Mouse (Mus musculus): ENCODE measurements around the gene Cdh4. TPM values are rescaled to one million over a fixed set of nuclear protein-coding genes. Genes with fewer than 3 reads are reported as not detected.

Gene Cdh4
- polyA plus RNA-seq, 1 experiment from 2014 or later = 1.1 TPM

GRCm38 (mm10) chr2:179606341-179606740, 164.1 kb downstream of the Cdh4 start:
- Histone ChIP-seq H3K27me3 (ENCODE audit: control insufficient read depth, insufficient read depth, low read length) (no peaks in the 10 kb centered on the region), H3K9ac (ENCODE audit: low read length) (no peak overlapping the region), H3K27ac (replicated peaks in 1 of 2; ENCODE audit: control insufficient read depth in 1 of 2, insufficient read depth in 1 of 2, low read depth in 2 of 2, low read length in 2 of 2) (no peak overlapping the region), H3K4me2 (ENCODE audit: low read length) (no peak overlapping the region), H3K4me3 (ENCODE audit: control insufficient read depth in 1 of 2, insufficient read depth in 1 of 2, low read depth in 1 of 2, low read length in 2 of 2) (no peak overlapping the region), H3K36me3 (ENCODE audit: control insufficient read depth, insufficient read depth, low read length) (no peaks in the 10 kb centered on the region), H3K4me1 (ENCODE audit: control insufficient read depth in 2 of 2, insufficient read depth in 2 of 2, low read length in 2 of 2) (no peaks in the 10 kb centered on the region), H3K9me3 (ENCODE audit: control insufficient read depth, low read length) (no peaks in the 10 kb centered on the region)
- ATAC-seq (ENCODE audit: insufficient number of reproducible peaks, insufficient read depth, low FRiP score, low read depth) = no peak
- WGBS = 85% methylated on average over 2 of the region's 2 CpGs

- H3K9ac ChIP-seq (ENCODE audit: low read length) = no peak overlapping the region
- ATAC-seq (ENCODE audit: insufficient number of reproducible peaks, insufficient read depth, low FRiP score, low read depth) = no peak
- no peaks in the 10 kb centered on the region for H3K36me3 ChIP-seq (ENCODE audit: control insufficient read depth, insufficient read depth, low read length)
- no peak overlapping the region for H3K4me2 ChIP-seq (ENCODE audit: low read length)
- no peak overlapping the region for H3K4me3 ChIP-seq (ENCODE audit: control insufficient read depth in 1 of 2, insufficient read depth in 1 of 2, low read depth in 1 of 2, low read length in 2 of 2)
- no peaks in the 10 kb centered on the region for H3K9me3 ChIP-seq (ENCODE audit: control insufficient read depth, low read length)
- H3K27me3 ChIP-seq (ENCODE audit: control insufficient read depth, insufficient read depth, low read length) = no peaks in the 10 kb centered on the region
- no peak overlapping the region for H3K27ac ChIP-seq (replicated peaks in 1 of 2; ENCODE audit: control insufficient read depth in 1 of 2, insufficient read depth in 1 of 2, low read depth in 2 of 2, low read length in 2 of 2)
- 39% methylated on average over 5 of the region's 5 CpGs for WGBS
- no peaks in the 10 kb centered on the region for H3K4me1 ChIP-seq (ENCODE audit: control insufficient read depth in 2 of 2, insufficient read depth in 2 of 2, low read length in 2 of 2)
Observed at GRCm38 (mm10) chr2:179615906-179616305, 173.7 kb downstream of the Cdh4 start.

DNA sequence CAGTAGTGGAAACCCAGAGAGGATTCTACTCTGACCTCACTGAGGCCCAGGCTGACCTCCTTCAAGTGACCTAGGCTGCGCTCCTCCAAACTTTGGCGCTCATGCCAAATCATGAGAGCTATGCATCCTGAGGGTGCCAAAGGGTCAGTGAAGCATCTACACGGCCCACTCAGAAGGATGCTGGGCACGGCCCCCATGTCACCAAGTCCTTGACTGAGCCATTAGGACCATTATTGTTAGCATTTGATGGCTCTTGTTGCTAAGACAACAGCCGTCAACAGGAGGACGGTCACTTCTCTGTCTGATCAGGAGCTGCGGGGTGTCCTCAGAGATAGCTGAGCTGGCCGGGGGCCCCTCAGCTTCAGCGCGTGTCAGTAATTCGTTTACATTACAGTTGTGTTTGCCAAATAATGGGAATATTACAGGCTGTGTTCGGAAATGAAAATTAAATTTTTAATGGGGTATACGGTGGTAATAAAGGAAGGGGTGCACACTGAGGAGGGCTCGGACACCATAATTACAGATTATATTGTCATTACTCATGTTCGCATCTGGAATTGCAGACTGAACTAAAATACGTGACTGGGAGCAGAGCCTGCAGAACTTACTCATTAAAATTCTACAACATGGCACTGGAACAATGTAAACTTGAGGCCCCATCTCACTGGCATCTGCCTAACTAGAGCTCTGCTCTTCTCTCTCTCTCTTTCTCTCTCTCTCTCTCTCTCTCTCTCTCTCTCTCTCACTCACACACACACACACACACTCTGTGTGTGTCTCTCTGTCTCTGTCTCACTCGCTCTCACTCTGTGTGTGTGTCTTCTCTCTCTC, 181.6 kb downstream of the Cdh4 start:
- no peak overlapping the region for H3K4me3 ChIP-seq (ENCODE audit: control insufficient read depth in 1 of 2, insufficient read depth in 1 of 2, low read depth in 1 of 2, low read length in 2 of 2)
- WGBS = 71% methylated on average over 17 of the region's 17 CpGs
- H3K9ac ChIP-seq (ENCODE audit: low read length) = no peak overlapping the region
- H3K9me3 ChIP-seq (ENCODE audit: control insufficient read depth, low read length) = no peaks in the 10 kb centered on the region
- H3K36me3 ChIP-seq (ENCODE audit: control insufficient read depth, insufficient read depth, low read length) = no peaks in the 10 kb centered on the region
- no peak overlapping the region for H3K27ac ChIP-seq (replicated peaks in 1 of 2; ENCODE audit: control insufficient read depth in 1 of 2, insufficient read depth in 1 of 2, low read depth in 2 of 2, low read length in 2 of 2)
- no peak for ATAC-seq (ENCODE audit: insufficient number of reproducible peaks, insufficient read depth, low FRiP score, low read depth)
- H3K4me1 ChIP-seq (ENCODE audit: control insufficient read depth in 2 of 2, insufficient read depth in 2 of 2, low read length in 2 of 2) = no peaks in the 10 kb centered on the region
- no peak overlapping the region for H3K4me2 ChIP-seq (ENCODE audit: low read length)
- H3K27me3 ChIP-seq (ENCODE audit: control insufficient read depth, insufficient read depth, low read length) = no peaks in the 10 kb centered on the region

GRCm38 (mm10) chr2:179627563-179627962, 185.3 kb downstream of the Cdh4 start:
- Histone ChIP-seq H3K4me1 (ENCODE audit: control insufficient read depth in 2 of 2, insufficient read depth in 2 of 2, low read length in 2 of 2) (no peaks in the 10 kb centered on the region), H3K27ac (replicated peaks in 1 of 2; ENCODE audit: control insufficient read depth in 1 of 2, insufficient read depth in 1 of 2, low read depth in 2 of 2, low read length in 2 of 2) (no peak overlapping the region), H3K9me3 (ENCODE audit: control insufficient read depth, low read length) (no peaks in the 10 kb centered on the region), H3K36me3 (ENCODE audit: control insufficient read depth, insufficient read depth, low read length) (no peaks in the 10 kb centered on the region), H3K9ac (ENCODE audit: low read length) (no peak overlapping the region), H3K4me3 (ENCODE audit: control insufficient read depth in 1 of 2, insufficient read depth in 1 of 2, low read depth in 1 of 2, low read length in 2 of 2) (no peak overlapping the region), H3K4me2 (ENCODE audit: low read length) (no peak overlapping the region), H3K27me3 (ENCODE audit: control insufficient read depth, insufficient read depth, low read length) (no peaks in the 10 kb centered on the region)
- ATAC-seq (ENCODE audit: insufficient number of reproducible peaks, insufficient read depth, low FRiP score, low read depth) = no peak
- 68% methylated on average over 2 of the region's 2 CpGs for WGBS

GRCm38 (mm10) chr2:179630720-179631119, 188.5 kb downstream of the Cdh4 start:
- Histone ChIP-seq H3K27ac (replicated peaks in 1 of 2; ENCODE audit: control insufficient read depth in 1 of 2, insufficient read depth in 1 of 2, low read depth in 2 of 2, low read length in 2 of 2) (no peak overlapping the region), H3K4me2 (ENCODE audit: low read length) (no peak overlapping the region), H3K4me3 (ENCODE audit: control insufficient read depth in 1 of 2, insufficient read depth in 1 of 2, low read depth in 1 of 2, low read length in 2 of 2) (no peak overlapping the region), H3K4me1 (ENCODE audit: control insufficient read depth in 2 of 2, insufficient read depth in 2 of 2, low read length in 2 of 2) (peaks cover 0 to 2% of the 10 kb centered on the region in 2 experiments; a peak in 1 of 4 replicates), H3K9ac (ENCODE audit: low read length) (no peak overlapping the region), H3K36me3 (ENCODE audit: control insufficient read depth, insufficient read depth, low read length) (no peaks in the 10 kb centered on the region), H3K9me3 (ENCODE audit: control insufficient read depth, low read length) (no peaks in the 10 kb centered on the region), H3K27me3 (ENCODE audit: control insufficient read depth, insufficient read depth, low read length) (no peaks in the 10 kb centered on the region)
- ATAC-seq (ENCODE audit: insufficient number of reproducible peaks, insufficient read depth, low FRiP score, low read depth) = no peak
- 81% methylated on average over 10 of the region's 10 CpGs for WGBS

GRCm38 (mm10) chr2:179640576-179641301, 198.5 kb downstream of the Cdh4 start:
- ATAC-seq (ENCODE audit: insufficient number of reproducible peaks, insufficient read depth, low FRiP score, low read depth) = peak; percentile 57; the same call in 1 of the 2 replicates
- Histone ChIP-seq H3K4me2 (ENCODE audit: low read length) (no peak overlapping the region), H3K27me3 (ENCODE audit: control insufficient read depth, insufficient read depth, low read length) (no peaks in the 10 kb centered on the region), H3K9ac (ENCODE audit: low read length) (no peak overlapping the region), H3K9me3 (ENCODE audit: control insufficient read depth, low read length) (peaks cover 4% of the 10 kb centered on the region; the same call in 1 of the 2 replicates), H3K36me3 (ENCODE audit: control insufficient read depth, insufficient read depth, low read length) (no peaks in the 10 kb centered on the region), H3K4me1 (ENCODE audit: control insufficient read depth in 2 of 2, insufficient read depth in 2 of 2, low read length in 2 of 2) (peaks cover 16 to 17% of the 10 kb centered on the region in 2 experiments; a peak in 3 of 4 replicates), H3K4me3 (ENCODE audit: control insufficient read depth in 1 of 2, insufficient read depth in 1 of 2, low read depth in 1 of 2, low read length in 2 of 2) (no peak overlapping the region), H3K27ac (replicated peaks in 1 of 2; ENCODE audit: control insufficient read depth in 1 of 2, insufficient read depth in 1 of 2, low read depth in 2 of 2, low read length in 2 of 2) (peak overlapping the region; percentile 62 to 71)
- 41% methylated on average over 15 of the region's 15 CpGs for WGBS

DNA sequence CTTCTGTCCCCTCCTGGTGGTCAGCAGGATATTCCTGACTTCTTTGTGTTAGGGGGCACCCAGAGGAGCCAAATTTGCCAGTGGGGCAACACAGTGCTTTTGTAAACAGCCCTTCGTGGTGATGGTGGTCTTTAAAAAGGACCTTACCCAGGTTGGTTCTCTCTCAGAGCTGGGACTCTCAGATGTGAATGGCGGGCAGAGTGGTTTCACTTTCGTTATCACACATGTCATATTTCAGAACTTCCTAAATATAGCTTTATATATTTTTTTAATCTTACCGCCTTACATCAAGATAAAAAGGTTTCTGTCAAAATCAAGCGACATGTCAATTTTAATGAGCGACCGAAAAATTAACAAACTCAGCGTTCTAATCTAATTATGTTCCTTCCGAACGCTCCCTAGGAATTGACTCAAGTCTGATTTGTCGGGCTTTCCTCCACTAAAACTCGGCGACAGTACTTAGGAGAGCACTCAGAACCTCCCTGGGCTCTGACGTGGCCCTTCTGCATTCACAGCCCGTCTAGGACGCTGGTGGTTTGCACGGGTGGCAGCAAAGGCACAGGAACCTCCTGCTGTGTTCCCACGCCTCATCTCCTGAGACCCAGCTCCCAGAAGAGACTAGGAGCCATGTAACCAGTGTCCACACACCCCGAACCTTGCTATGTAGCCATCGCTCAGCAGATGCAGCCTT, 206.5 kb downstream of the Cdh4 start:
- Histone ChIP-seq H3K4me3 (ENCODE audit: control insufficient read depth in 1 of 2, insufficient read depth in 1 of 2, low read depth in 1 of 2, low read length in 2 of 2) (no peak overlapping the region), H3K36me3 (ENCODE audit: control insufficient read depth, insufficient read depth, low read length) (no peaks in the 10 kb centered on the region), H3K27me3 (ENCODE audit: control insufficient read depth, insufficient read depth, low read length) (no peaks in the 10 kb centered on the region), H3K4me2 (ENCODE audit: low read length) (no peak overlapping the region), H3K27ac (replicated peaks in 1 of 2; ENCODE audit: control insufficient read depth in 1 of 2, insufficient read depth in 1 of 2, low read depth in 2 of 2, low read length in 2 of 2) (no peak overlapping the region), H3K4me1 (ENCODE audit: control insufficient read depth in 2 of 2, insufficient read depth in 2 of 2, low read length in 2 of 2) (peaks cover 3 to 7% of the 10 kb centered on the region in 2 experiments; a peak in 1 of 4 replicates), H3K9ac (ENCODE audit: low read length) (no peak overlapping the region), H3K9me3 (ENCODE audit: control insufficient read depth, low read length) (peaks cover 4% of the 10 kb centered on the region; the same call in 1 of the 2 replicates)
- no peak for ATAC-seq (ENCODE audit: insufficient number of reproducible peaks, insufficient read depth, low FRiP score, low read depth)
- WGBS = 79% methylated on average over 20 of the region's 20 CpGs
